In genomic region chr11:115467217-115467618, GRCm38 (mm10) we compare ENCODE assay signal across 1 mouse cellular context.
TF ChIP-seq lines count a peak whose summit lies in the region.

No protein-coding gene starts in this region.

TF ChIP-seq in ES-E14, 5 proteins besides CTCF, POLR2A, EP300 and RAD21:
- TF ChIP-seq CHD2 (IDR thresholded peaks at IDR 0.05; ENCODE audit: low read depth, low read length) (no peak), HCFC1 (IDR thresholded peaks at IDR 0.05; ENCODE audit: borderline replicate concordance, insufficient read depth, low read length) (no peak), MAFK (IDR thresholded peaks at IDR 0.05; ENCODE audit: insufficient read depth, low read depth, low read length) (no peak), ZNF384 (IDR thresholded peaks at IDR 0.05; ENCODE audit: low read depth, low read length) (no peak), ZC3H11A (IDR thresholded peaks at IDR 0.05; ENCODE audit: borderline replicate concordance, low read depth, low read length) (no peak)
